Mouse (Mus musculus) ES-E14 (cell line): ENCODE measurements around the gene Abi3.

Experiments
- CHD2 ChIP-seq: IDR thresholded peaks from 2 replicates; pipeline ENCODE4 v1.6.1; 2014; ENCODE audit warnings: mild to moderate bottlenecking, low read depth, low read length, inconsistent platforms
- MAFK ChIP-seq: IDR thresholded peaks from 2 replicates; pipeline ENCODE4 v1.6.1; 2014; ENCODE audit warnings: mild to moderate bottlenecking, low read depth, low read length, inconsistent platforms; ENCODE audit not compliant: insufficient read depth

- TF ChIP-seq CHD2: no peak
- TF ChIP-seq MAFK: no peak
Measured at GRCm38 (mm10) chr11:95825625-95826024, 16.7 kb downstream of the Abi3 start.
